Mouse (Mus musculus) embryonic facial prominence, embryonic 10.5 days (tissue): ENCODE data around the gene Fgf6. TPM values are rescaled to one million over a fixed set of nuclear protein-coding genes. Genes with fewer than 3 reads are reported as not detected.

ENCODE experiments used
- DNase-seq: peaks from one replicate; pipeline ENCODE4 v3.0.0-alpha.2; 2017; ENCODE audit warnings: low spot score
- H3K27ac ChIP-seq: fragments of 300-500 bp; sonication (generic); replicated peaks from 2 replicates; pipeline ENCODE4 v1.5.1; 2016; ENCODE audit warnings: mild to moderate bottlenecking
- H3K27me3 ChIP-seq: fragments of 300-500 bp; sonication (generic); replicated peaks from 2 replicates; pipeline ENCODE4 v1.6.1; 2016; ENCODE audit warnings: low read depth, mild to moderate bottlenecking; ENCODE audit not compliant: poor library complexity, severe bottlenecking
- H3K36me3 ChIP-seq: fragments of 300-500 bp; sonication (generic); replicated peaks from 2 replicates; pipeline ENCODE4 v1.6.1; 2016; ENCODE audit warnings: mild to moderate bottlenecking, moderate library complexity
- H3K4me1 ChIP-seq: fragments of 300-500 bp; sonication (generic); 2 replicates; pipeline ENCODE4 v1.6.1; 2016
- H3K4me3 ChIP-seq: fragments of 300-500 bp; sonication (generic); 2 replicates; pipeline ENCODE4 v1.5.1; 2016; ENCODE audit warnings: mild to moderate bottlenecking, moderate library complexity
- H3K9me3 ChIP-seq: fragments of 300-500 bp; sonication (generic); 2 replicates; pipeline ENCODE4 v1.6.1; 2016; ENCODE audit warnings: mild to moderate bottlenecking
- WGBS: fragments of 180-500 bp; shearing (Covaris S2); methylation state at CpG from one replicate; pipeline ENCODE4 v1.1.7; 2016; 5-methylcytosine and 5-hydroxymethylcytosine counted together
- polyA plus RNA-seq: library from polyadenylated mRNA; unstranded; fragments of >200 nt; fragmentation: Nextera tagmentation; extraction: Ambion mirVana; gene quantifications from 2 replicates; pipeline ENCODE4 v1.2.1, GENCODE M21; 2016

Gene Fgf6
- polyA plus RNA-seq = 0.02 TPM in 1 of 2 replicates, not detected in the other

- H3K4me1 ChIP-seq = peaks cover 18% of the 10 kb centered on the region
- no peak for DNase-seq
- no peaks in the 10 kb centered on the region for H3K9me3 ChIP-seq
- H3K36me3 ChIP-seq = no peaks in the 10 kb centered on the region
- peaks cover 13% of the 10 kb centered on the region for H3K27me3 ChIP-seq
- 81% methylated on average over 26 of the region's 26 CpGs for WGBS
- no peak within 1 kb of the TSS for H3K27ac ChIP-seq
- no peak within 1 kb of the TSS for H3K4me3 ChIP-seq
Measured at GRCm38 (mm10) chr6:127014906-127015770, at the start of gene Fgf6. TSS of gene Fgf6 (plus strand) at chr6:127015586.

- no peaks in the 10 kb centered on the region for H3K27me3 ChIP-seq
- WGBS = 90% methylated on average over 14 of the region's 14 CpGs
- peaks cover 23% of the 10 kb centered on the region for H3K4me1 ChIP-seq
- H3K9me3 ChIP-seq = no peaks in the 10 kb centered on the region
- no peak for DNase-seq
- peaks cover 13% of the 10 kb centered on the region for H3K36me3 ChIP-seq
- H3K4me3 ChIP-seq = no peak overlapping the region
- no peak overlapping the region for H3K27ac ChIP-seq
Measured at GRCm38 (mm10) chr6:126966241-126967026, 49.0 kb upstream of the Fgf6 start.

GRCm38 (mm10) chr6:126981539-126982234, 33.7 kb upstream of the Fgf6 start:
- Histone ChIP-seq H3K4me1 (no peaks in the 10 kb centered on the region), H3K4me3 (no peak overlapping the region), H3K36me3 (no peaks in the 10 kb centered on the region; the same call in 1 of the 2 replicates), H3K9me3 (no peaks in the 10 kb centered on the region), H3K27me3 (no peaks in the 10 kb centered on the region), H3K27ac (no peak overlapping the region)
- 59% methylated on average over 5 of the region's 5 CpGs for WGBS
- DNase-seq = no peak

GRCm38 (mm10) chr6:126993676-126994075, 21.7 kb upstream of the Fgf6 start:
- Histone ChIP-seq H3K27ac (no peak overlapping the region), H3K36me3 (no peaks in the 10 kb centered on the region), H3K27me3 (no peaks in the 10 kb centered on the region), H3K9me3 (no peaks in the 10 kb centered on the region), H3K4me1 (no peaks in the 10 kb centered on the region), H3K4me3 (no peak overlapping the region)
- WGBS = 72% methylated on average over 2 of the region's 2 CpGs
- DNase-seq = no peak

- Histone ChIP-seq H3K36me3 (no peaks in the 10 kb centered on the region), H3K27me3 (no peaks in the 10 kb centered on the region), H3K4me1 (no peaks in the 10 kb centered on the region), H3K4me3 (no peak overlapping the region), H3K9me3 (no peaks in the 10 kb centered on the region), H3K27ac (no peak overlapping the region)
- WGBS = 90% methylated on average over 3 of the region's 3 CpGs
- no peak for DNase-seq
Measured at GRCm38 (mm10) chr6:126995494-126995893, 19.9 kb upstream of the Fgf6 start.

- DNase-seq = no peak
- WGBS = 86% methylated on average over 5 of the region's 5 CpGs
- no peaks in the 10 kb centered on the region for H3K9me3 ChIP-seq
Measured at GRCm38 (mm10) chr6:126996399-126996798, 19.0 kb upstream of the Fgf6 start.

GRCm38 (mm10) chr6:127005646-127006045, 9.7 kb upstream of the Fgf6 start:
- H3K27ac ChIP-seq = no peak overlapping the region
- DNase-seq = no peak
- H3K4me1 ChIP-seq = no peaks in the 10 kb centered on the region
- H3K27me3 ChIP-seq = no peaks in the 10 kb centered on the region
- H3K36me3 ChIP-seq = no peaks in the 10 kb centered on the region
- no peak overlapping the region for H3K4me3 ChIP-seq
- H3K9me3 ChIP-seq = no peaks in the 10 kb centered on the region
- 82% methylated on average over 3 of the region's 3 CpGs for WGBS

More at GRCm38 (mm10) chr6:126996399-126996798, 19.0 kb upstream of the Fgf6 start:
- H3K27me3 ChIP-seq = no peaks in the 10 kb centered on the region
- no peak overlapping the region for H3K27ac ChIP-seq
- H3K4me1 ChIP-seq = no peaks in the 10 kb centered on the region
- no peak overlapping the region for H3K4me3 ChIP-seq
- no peaks in the 10 kb centered on the region for H3K36me3 ChIP-seq

- H3K27me3 ChIP-seq = no peaks in the 10 kb centered on the region
- WGBS = 86% methylated on average over 3 of the region's 3 CpGs
Measured at GRCm38 (mm10) chr6:127006551-127006950, 8.8 kb upstream of the Fgf6 start.

GRCm38 (mm10) chr6:127010021-127010420, 5.4 kb upstream of the Fgf6 start:
- no peak overlapping the region for H3K4me3 ChIP-seq
- H3K36me3 ChIP-seq = no peaks in the 10 kb centered on the region
- H3K27me3 ChIP-seq = no peaks in the 10 kb centered on the region
- peaks cover 5% of the 10 kb centered on the region; the same call in 1 of the 2 replicates for H3K4me1 ChIP-seq
- DNase-seq = no peak
- no peaks in the 10 kb centered on the region for H3K9me3 ChIP-seq
- H3K27ac ChIP-seq = no peak overlapping the region
- WGBS = 91% methylated on average over 13 of the region's 13 CpGs

More at GRCm38 (mm10) chr6:127006551-127006950, 8.8 kb upstream of the Fgf6 start:
- H3K4me1 ChIP-seq = peaks cover under 1% of the 10 kb centered on the region; the same call in 1 of the 2 replicates
- H3K9me3 ChIP-seq = no peaks in the 10 kb centered on the region
- no peak overlapping the region for H3K4me3 ChIP-seq
- no peaks in the 10 kb centered on the region for H3K36me3 ChIP-seq
- no peak overlapping the region for H3K27ac ChIP-seq
- no peak for DNase-seq

GRCm38 (mm10) chr6:127011947-127012535, 3.3 kb upstream of the Fgf6 start:
- no peaks in the 10 kb centered on the region for H3K9me3 ChIP-seq

GRCm38 (mm10) chr6:127019254-127019653, 3.9 kb downstream of the Fgf6 start:
- peak; percentile 19 for DNase-seq
- Histone ChIP-seq H3K9me3 (no peaks in the 10 kb centered on the region), H3K27ac (peak overlapping the region; percentile 52), H3K4me3 (peak overlapping the region; percentile 34; the same call in 1 of the 2 replicates), H3K27me3 (peaks cover 40% of the 10 kb centered on the region), H3K36me3 (no peaks in the 10 kb centered on the region), H3K4me1 (peaks cover 23% of the 10 kb centered on the region)
- WGBS = 3% methylated on average over 6 of the region's 6 CpGs

More at GRCm38 (mm10) chr6:127011947-127012535, 3.3 kb upstream of the Fgf6 start:
- no peak overlapping the region for H3K4me3 ChIP-seq
- no peaks in the 10 kb centered on the region for H3K27me3 ChIP-seq
- H3K4me1 ChIP-seq = peaks cover 5% of the 10 kb centered on the region; the same call in 1 of the 2 replicates
- H3K27ac ChIP-seq = no peak overlapping the region
- no peaks in the 10 kb centered on the region for H3K36me3 ChIP-seq
- WGBS = 84% methylated on average over 13 of the region's 13 CpGs
- DNase-seq = no peak
